Mouse (Mus musculus): ENCODE data around the gene Mroh2a. TPM values are rescaled to one million over a fixed set of nuclear protein-coding genes. Genes with fewer than 3 reads are reported as not detected.
"Not testable (repeated sequence)": the region's sequence is repeated elsewhere in the genome, so short reads cannot be mapped to it uniquely, and the experiment has no call there.

The Mroh2a gene
- polyA plus RNA-seq, 1 experiment = not detected

DNA sequence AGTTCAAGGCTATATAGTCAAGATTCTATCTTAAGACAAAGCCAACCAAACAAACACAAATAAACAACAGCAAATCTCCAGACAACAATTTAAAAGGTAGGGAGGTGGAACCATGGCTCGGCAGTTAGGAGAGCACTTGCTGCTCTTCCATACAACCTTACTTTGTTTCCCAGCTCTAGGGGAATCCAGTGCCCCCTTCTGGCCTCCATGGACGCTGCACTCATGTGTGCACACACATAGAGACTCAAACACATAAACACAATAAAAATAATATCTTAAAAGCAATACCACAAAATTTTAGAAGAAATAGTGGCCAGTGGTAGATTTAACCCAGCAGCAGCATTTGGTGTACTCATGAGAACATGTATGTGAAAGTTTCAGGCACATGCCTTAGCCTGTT is 9.6 kb upstream of the Mroh2a start:
- Histone ChIP-seq H3K4me3 (ENCODE audit: insufficient read depth, low read depth, low read length) (no peak overlapping the region), H3K4me1 (ENCODE audit: control insufficient read depth, insufficient read depth, low read length) (no peaks in the 10 kb centered on the region), H3K27ac (ENCODE audit: insufficient read depth, low read depth, low read length) (no peak overlapping the region)
- TF ChIP-seq CTCF (IDR thresholded peaks at IDR 0.05; ENCODE audit: insufficient read depth, low read depth, low read length) = no peak
- no peak for TF ChIP-seq POLR2A (IDR thresholded peaks at IDR 0.05; ENCODE audit: insufficient read depth, low read depth, low read length)
- WGBS = 59% methylated on average over 2 of the region's 2 CpGs

DNA sequence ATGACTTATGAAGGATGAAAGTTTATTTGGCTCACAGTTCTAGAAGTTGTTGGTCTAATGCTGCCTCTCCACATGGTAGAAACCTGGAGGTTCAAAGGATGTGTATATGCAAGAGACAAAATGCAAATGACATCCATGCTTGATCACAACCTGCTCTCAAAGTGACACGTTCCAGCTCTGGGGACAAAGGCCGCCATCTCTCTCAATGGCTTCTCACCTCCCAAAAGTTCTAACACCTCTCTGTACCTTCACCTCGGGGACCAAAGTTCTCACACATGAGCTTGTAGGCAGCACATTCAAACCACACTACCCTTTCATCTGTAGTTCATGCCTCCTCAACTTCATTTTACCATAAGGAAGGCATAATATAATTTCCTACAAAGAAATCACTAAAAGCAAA is 9.2 kb upstream of the Mroh2a start:
- Histone ChIP-seq H3K4me3 (ENCODE audit: insufficient read depth, low read depth, low read length) (no peak overlapping the region), H3K4me1 (ENCODE audit: control insufficient read depth, insufficient read depth, low read length) (no peaks in the 10 kb centered on the region), H3K27ac (ENCODE audit: insufficient read depth, low read depth, low read length) (no peak overlapping the region)
- 36% methylated on average over 3 of the region's 3 CpGs for WGBS
- no peak for TF ChIP-seq POLR2A (IDR thresholded peaks at IDR 0.05; ENCODE audit: insufficient read depth, low read depth, low read length)
- no peak for TF ChIP-seq CTCF (IDR thresholded peaks at IDR 0.05; ENCODE audit: insufficient read depth, low read depth, low read length)

DNA sequence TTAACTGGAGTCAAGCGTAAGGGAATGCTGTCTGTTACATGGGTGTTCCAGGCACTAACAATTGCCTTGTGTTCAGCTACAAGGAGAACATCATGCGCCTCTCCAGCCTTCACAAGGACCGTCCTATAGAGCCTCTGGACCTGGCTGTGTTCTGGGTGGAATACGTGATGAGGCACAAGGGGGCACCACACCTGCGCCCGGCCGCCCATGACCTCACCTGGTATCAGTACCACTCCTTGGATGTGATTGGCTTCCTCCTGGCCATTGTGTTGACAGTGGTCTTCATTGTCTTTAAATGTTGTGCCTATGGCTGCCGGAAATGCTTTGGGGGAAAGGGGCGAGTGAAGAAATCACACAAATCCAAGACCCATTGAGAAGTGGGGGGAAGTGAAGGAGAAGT is 8.7 kb upstream of the Mroh2a start:
- 76% methylated on average over 9 of the region's 9 CpGs for WGBS
- no peaks in the 10 kb centered on the region for H3K4me1 ChIP-seq (ENCODE audit: control insufficient read depth, insufficient read depth, low read length)
- H3K4me3 ChIP-seq (ENCODE audit: insufficient read depth, low read depth, low read length) = no peak overlapping the region
- no peak overlapping the region for H3K27ac ChIP-seq (ENCODE audit: insufficient read depth, low read depth, low read length)
- TF ChIP-seq CTCF (IDR thresholded peaks at IDR 0.05; ENCODE audit: insufficient read depth, low read depth, low read length) (no peak), POLR2A (IDR thresholded peaks at IDR 0.05; ENCODE audit: insufficient read depth, low read depth, low read length) (no peak)

DNA sequence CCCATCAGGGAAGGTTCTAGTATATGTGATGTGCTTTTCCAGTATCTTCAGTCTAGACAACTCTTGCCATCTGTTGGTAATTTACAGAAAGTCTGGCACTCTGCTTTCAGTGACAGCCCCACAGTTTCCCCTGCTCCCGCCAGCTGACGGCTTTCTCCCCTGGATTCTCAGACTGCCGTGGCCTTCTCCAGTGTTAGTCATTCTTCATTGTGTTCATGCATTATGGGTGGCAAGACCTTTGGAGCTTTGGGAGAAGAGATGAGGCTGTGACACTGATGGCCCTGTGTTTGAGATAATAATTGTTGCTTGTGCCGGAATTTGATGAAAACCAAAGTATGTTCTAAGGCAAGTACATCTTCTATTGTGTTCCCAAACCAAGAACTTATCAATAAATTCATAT is 8.2 kb upstream of the Mroh2a start:
- no peak overlapping the region for H3K27ac ChIP-seq (ENCODE audit: insufficient read depth, low read depth, low read length)
- no peak overlapping the region for H3K4me3 ChIP-seq (ENCODE audit: insufficient read depth, low read depth, low read length)
- WGBS = 51% methylated on average over 4 of the region's 4 CpGs
- TF ChIP-seq POLR2A (IDR thresholded peaks at IDR 0.05; ENCODE audit: insufficient read depth, low read depth, low read length) (no peak), CTCF (IDR thresholded peaks at IDR 0.05; ENCODE audit: insufficient read depth, low read depth, low read length) (no peak)
- H3K4me1 ChIP-seq (ENCODE audit: control insufficient read depth, insufficient read depth, low read length) = no peaks in the 10 kb centered on the region

DNA sequence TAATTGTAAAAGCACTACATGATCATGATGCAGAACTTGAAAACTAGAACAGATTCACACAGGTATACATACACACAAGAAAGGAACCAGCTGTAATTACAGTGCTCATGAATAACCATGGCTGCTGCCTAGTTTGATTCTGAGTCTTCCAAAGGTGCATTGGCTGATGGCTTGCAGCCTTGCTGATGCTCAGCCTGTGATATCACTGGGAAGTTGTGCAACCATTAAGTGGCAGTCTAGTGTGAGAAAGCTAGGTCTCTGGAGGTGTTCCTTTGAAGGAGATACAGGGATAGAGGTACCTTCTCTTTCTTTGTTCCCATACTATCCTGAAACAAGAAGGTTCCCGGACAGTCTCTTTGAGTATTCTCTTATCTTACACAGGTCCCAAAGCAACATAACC is 7.7 kb upstream of the Mroh2a start:
- WGBS = 19% methylated on average over 1 of the region's 1 CpGs
- TF ChIP-seq POLR2A (IDR thresholded peaks at IDR 0.05; ENCODE audit: insufficient read depth, low read depth, low read length) = no peak
- no peak for TF ChIP-seq CTCF (IDR thresholded peaks at IDR 0.05; ENCODE audit: insufficient read depth, low read depth, low read length)
- no peak overlapping the region for H3K27ac ChIP-seq (ENCODE audit: insufficient read depth, low read depth, low read length)
- H3K4me1 ChIP-seq (ENCODE audit: control insufficient read depth, insufficient read depth, low read length) = no peaks in the 10 kb centered on the region
- no peak overlapping the region for H3K4me3 ChIP-seq (ENCODE audit: insufficient read depth, low read depth, low read length)

DNA sequence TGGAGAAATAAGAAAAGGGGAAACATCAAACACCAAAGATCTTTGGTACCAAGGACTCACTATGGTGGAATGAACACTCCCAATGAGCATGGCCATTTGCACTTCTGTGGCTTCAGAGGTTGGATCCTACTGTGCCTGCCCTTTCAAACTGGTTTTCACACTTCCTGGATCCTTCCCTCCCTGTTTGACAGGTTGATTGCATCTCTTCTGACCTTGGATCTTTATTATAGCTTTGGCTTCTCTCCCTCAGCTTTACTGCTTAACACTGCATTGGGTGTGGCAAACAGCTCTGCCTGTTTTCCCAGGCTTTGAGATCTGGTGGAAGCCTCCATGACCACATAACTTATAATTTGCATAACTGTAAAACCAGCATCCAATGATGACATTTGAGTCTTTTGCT is 6.5 kb upstream of the Mroh2a start:
- Histone ChIP-seq H3K27ac (ENCODE audit: insufficient read depth, low read depth, low read length) (no peak overlapping the region), H3K4me3 (ENCODE audit: insufficient read depth, low read depth, low read length) (no peak overlapping the region), H3K4me1 (ENCODE audit: control insufficient read depth, insufficient read depth, low read length) (no peaks in the 10 kb centered on the region)
- no peak for TF ChIP-seq CTCF (IDR thresholded peaks at IDR 0.05; ENCODE audit: insufficient read depth, low read depth, low read length)
- no peak for TF ChIP-seq POLR2A (IDR thresholded peaks at IDR 0.05; ENCODE audit: insufficient read depth, low read depth, low read length)

DNA sequence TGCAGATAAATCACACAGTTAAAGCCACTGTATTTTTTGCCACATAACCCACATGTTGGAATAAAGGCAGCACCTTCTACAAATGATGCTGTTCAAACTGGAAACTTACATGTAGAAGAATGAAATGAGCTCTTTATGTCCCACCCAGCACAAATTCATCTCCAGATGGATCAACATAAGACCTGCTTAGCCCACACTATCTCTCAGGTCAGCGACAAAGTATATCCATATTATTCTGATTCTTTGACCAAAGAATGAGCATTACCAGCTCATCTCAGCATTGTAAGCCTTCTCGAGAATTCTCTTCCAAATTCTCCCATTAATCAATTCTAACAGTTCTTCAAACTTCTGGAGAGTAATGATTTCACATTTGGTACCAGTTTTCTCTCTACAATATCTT is 4.6 kb upstream of the Mroh2a start:
- Histone ChIP-seq H3K4me1 (ENCODE audit: control insufficient read depth, insufficient read depth, low read length) (no peaks in the 10 kb centered on the region), H3K27ac (ENCODE audit: insufficient read depth, low read depth, low read length) (no peak overlapping the region), H3K4me3 (ENCODE audit: insufficient read depth, low read depth, low read length) (no peak overlapping the region)
- TF ChIP-seq POLR2A (IDR thresholded peaks at IDR 0.05; ENCODE audit: insufficient read depth, low read depth, low read length) = no peak
- no peak for TF ChIP-seq CTCF (IDR thresholded peaks at IDR 0.05; ENCODE audit: insufficient read depth, low read depth, low read length)
- WGBS = 45% methylated on average over 2 of the region's 2 CpGs

DNA sequence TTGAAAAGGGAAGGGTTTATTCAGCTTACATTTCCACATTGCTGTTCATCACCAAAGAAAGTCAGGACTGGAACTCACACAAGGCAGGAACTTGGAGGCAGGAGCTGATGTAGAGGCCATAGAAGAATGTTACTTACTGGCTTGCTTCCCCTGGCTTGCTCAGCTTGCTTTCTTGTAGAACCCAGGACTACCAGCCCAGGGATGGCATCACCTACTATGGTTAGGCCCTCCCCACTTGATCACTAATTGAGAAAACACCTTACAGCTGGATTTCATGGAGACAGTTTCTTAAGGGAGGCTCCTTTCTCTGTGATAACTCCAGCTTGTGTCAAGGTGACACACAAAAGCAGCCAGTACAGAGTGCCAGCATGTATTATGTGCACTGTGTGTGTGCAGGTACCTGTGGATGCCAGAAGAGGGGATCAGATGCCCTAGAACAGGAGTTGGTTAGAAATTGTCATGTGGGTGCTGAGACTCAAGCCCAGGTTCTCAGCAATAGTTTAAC is 3.7 kb upstream of the Mroh2a start:
- not testable (repeated sequence) for H3K27ac ChIP-seq (ENCODE audit: insufficient read depth, low read depth, low read length); H3K4me1 ChIP-seq (ENCODE audit: control insufficient read depth, insufficient read depth, low read length); H3K4me3 ChIP-seq (ENCODE audit: insufficient read depth, low read depth, low read length)

DNA sequence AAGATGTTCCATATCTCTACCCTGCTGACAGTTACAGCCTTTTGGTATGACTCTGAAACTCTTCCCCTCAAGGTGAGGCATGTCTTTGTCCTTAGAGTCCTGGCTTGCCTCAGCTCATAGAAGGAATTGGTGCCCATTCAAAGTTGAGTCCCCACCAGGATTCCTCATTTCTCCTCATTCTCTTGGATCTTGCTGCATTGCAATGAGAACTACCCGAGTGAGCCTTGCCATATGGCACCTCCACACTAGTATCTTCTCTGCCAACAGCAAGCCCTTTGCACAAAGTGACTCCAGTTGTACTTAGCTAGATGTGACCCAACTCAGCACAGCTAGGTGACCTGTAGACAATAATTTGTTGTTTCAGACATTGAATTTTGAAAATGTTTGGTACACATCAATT is 3.2 kb upstream of the Mroh2a start:
- Histone ChIP-seq H3K4me1 (ENCODE audit: control insufficient read depth, insufficient read depth, low read length) (no peaks in the 10 kb centered on the region), H3K4me3 (ENCODE audit: insufficient read depth, low read depth, low read length) (no peak overlapping the region), H3K27ac (ENCODE audit: insufficient read depth, low read depth, low read length) (no peak overlapping the region)
- 45% methylated on average over 1 of the region's 1 CpGs for WGBS
- TF ChIP-seq POLR2A (IDR thresholded peaks at IDR 0.05; ENCODE audit: insufficient read depth, low read depth, low read length) = no peak
- no peak for TF ChIP-seq CTCF (IDR thresholded peaks at IDR 0.05; ENCODE audit: insufficient read depth, low read depth, low read length)

DNA sequence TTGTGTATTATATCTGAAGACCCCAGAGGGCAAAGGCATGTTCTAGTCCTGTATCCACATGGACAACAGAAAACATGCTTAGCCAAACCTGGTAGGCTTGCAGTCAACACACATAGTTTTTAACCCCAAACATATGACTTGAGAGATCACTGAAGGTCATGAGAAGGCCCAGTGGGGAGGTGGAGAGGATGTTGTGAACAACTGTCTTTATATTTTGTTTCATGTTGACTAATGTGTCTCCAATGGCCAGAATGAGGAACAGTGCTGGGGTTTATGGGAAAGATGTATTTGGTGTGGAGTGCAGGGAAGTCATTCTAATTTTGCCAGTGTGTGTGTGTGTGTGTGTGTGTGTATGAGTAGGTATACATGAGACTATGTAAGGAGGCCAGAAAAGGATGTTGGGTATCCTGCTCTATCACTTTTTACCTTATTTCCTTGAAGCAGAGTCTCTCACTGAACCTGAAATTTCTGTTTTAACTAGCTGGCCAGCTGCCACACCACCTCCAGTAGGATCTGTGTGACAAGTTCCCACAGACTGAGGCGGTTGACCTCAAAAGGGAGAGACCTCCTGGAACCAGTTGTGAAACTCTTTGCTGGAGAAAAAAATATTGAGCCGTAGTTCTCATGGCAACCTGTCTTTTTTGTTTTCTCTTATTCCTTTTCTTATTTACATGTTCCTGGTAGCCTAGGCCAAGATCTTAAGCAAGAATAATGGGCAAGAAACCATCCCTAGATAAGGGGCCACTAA is 2.6 kb upstream of the Mroh2a start:
- Histone ChIP-seq H3K27ac (ENCODE audit: insufficient read depth, low read depth, low read length) (no peak overlapping the region), H3K4me1 (ENCODE audit: control insufficient read depth, insufficient read depth, low read length) (no peaks in the 10 kb centered on the region), H3K4me3 (ENCODE audit: insufficient read depth, low read depth, low read length) (no peak overlapping the region)
- WGBS = 66% methylated on average over 2 of the region's 2 CpGs
- TF ChIP-seq POLR2A (IDR thresholded peaks at IDR 0.05; ENCODE audit: insufficient read depth, low read depth, low read length) (no peak), CTCF (IDR thresholded peaks at IDR 0.05; ENCODE audit: insufficient read depth, low read depth, low read length) (no peak)

DNA sequence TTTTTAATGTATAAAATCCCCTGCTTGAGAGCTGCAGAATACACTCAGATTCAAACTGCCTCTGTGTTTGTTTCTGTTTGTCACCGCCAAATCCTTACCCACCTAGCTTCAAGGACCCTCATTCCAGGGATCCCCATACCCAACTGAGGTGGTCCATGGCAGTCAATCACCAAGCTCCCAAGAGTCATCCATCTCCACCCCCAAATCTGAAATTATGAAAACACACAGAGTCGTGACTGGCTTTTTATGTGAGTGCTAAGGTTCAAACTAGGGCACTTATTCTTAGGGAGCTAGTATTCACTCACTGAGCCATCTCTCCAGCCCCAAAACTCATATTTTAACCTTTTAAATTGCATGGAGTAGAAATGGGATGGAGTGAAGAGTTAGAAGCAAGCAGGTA is 1.5 kb upstream of the Mroh2a start:
- H3K27ac ChIP-seq (ENCODE audit: insufficient read depth, low read depth, low read length); H3K4me3 ChIP-seq (ENCODE audit: insufficient read depth, low read depth, low read length); H3K4me1 ChIP-seq (ENCODE audit: control insufficient read depth, insufficient read depth, low read length): not testable (repeated sequence)
- WGBS = 38% methylated on average over 2 of the region's 2 CpGs

Data from olfactory bulb, adult 2 months (tissue).